Mouse (Mus musculus) cortical plate, adult 2 months (tissue): Measurements from ENCODE around the gene Tnfrsf13c.

ENCODE experiments used
- CTCF ChIP-seq: fragments of 200-500 bp; IDR thresholded peaks from 2 replicates; pipeline ENCODE4 v1.5.1; 2011; ENCODE audit warnings: mild to moderate bottlenecking, control low read depth, low read length; ENCODE audit not compliant: insufficient read depth; ENCODE audit errors: extremely low read depth
- POLR2A ChIP-seq: fragments of 200-500 bp; IDR thresholded peaks from 2 replicates; pipeline ENCODE4 v1.6.1; 2011; ENCODE audit warnings: mild to moderate bottlenecking, low read length, control low read depth; ENCODE audit not compliant: insufficient read depth; ENCODE audit errors: extremely low read depth

DNA sequence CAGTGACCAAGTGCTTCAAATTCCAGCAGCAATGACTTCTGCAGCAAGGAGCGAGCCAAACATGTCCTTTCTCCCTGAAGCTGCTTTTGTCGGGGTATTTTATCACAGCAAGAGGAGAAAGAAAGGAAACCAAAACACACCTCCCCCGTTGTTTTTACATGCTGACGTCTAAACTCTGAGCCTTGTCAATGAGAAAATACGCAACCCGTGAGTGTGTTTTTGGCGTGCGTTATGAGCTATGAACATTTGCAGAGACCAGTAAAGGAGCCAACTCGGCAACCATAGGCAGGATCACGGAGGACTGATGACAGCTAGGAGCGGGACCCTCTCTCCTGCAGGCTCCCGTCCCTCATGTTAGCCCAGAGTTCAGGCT, 19.6 kb upstream of the Tnfrsf13c start:
- TF ChIP-seq CTCF (no peak), POLR2A (no peak)
